In the genomic region with DNA sequence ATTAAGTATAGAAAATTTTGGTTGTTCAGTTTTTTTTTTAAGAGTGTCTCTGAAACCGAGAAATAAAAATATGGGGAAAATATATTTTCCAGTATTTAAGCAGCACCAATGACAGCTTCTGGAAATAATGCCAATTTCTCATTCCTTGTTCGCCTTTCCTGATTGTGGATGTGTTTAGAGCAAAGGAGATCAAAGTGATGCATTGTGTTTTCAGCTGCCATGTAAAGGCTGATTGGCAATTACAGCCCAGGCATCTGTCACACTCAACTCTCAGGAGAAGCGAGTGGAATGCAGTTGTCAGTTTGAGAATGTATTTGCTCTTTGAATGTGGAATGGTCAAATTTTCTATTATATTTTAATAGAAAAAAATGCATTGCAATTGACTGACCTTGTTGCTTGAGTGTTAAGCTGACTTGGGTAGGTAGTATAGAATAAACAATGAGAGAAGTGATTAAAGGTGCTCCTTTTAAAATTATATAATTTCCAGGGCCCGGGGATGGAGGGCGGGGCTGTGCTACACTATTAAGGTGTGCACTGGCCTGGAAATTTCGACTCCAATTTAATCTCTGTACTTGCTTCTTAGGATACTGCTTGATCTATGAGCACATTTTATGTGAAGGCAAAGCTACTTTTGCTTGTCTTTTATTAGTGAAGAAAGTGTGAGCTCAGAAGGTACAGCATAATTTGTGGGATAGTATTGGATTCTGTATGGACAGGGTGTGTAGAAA, we compare ENCODE assay signal across 17 mouse cellular contexts.
DNase-seq lines count a peak whose midpoint lies in the region; ATAC-seq and TF ChIP-seq lines count a peak whose summit lies in the region.
"Had no signal": no experiment of that assay in that cellular context is flagged by ENCODE, and none has a peak within 500 bp of the region (broad histone marks: within the 10 kb centered on the region; RNA-seq: fewer than 3 reads in every experiment).

No protein-coding gene starts in this region.

- no peak overlapping the region for H3K27ac ChIP-seq in kidney, postnatal 0 days
- no peak overlapping the region for H3K27ac ChIP-seq in kidney, embryonic 15.5 days
- 0 out of 2 replicates have a peak overlapping the region, but pooled peaks have one; percentile 31 for H3K27ac ChIP-seq in forebrain, embryonic 13.5 days
- H3K27ac ChIP-seq in midbrain, postnatal 0 days (ENCODE audit: low read depth, low read length) = no peak overlapping the region
- no peak overlapping the region for H3K27ac ChIP-seq in left cerebral cortex, adult 2 months
- H3K27ac ChIP-seq: heart, embryonic 13.5 days; liver, embryonic 13.5 days had no signal

- no peak overlapping the region for H3K4me3 ChIP-seq in kidney, postnatal 0 days (replicated peaks; ENCODE audit: low read depth, low read length)
- no peak overlapping the region for H3K4me3 ChIP-seq in kidney, embryonic 15.5 days (replicated peaks)
- H3K4me3 ChIP-seq in forebrain, embryonic 13.5 days = no peak overlapping the region
- no peak overlapping the region for H3K4me3 ChIP-seq in midbrain, postnatal 0 days (ENCODE audit: low read depth, low read length)
- H3K4me3 ChIP-seq in left cerebral cortex, adult 2 months = no peak overlapping the region
- H3K4me3 ChIP-seq: heart, embryonic 13.5 days; liver, embryonic 13.5 days had no signal

- intact Hi-C loops in left cerebral cortex, adult 2 months (cut with DNase I) = no loop called here

- H3K4me1 ChIP-seq in kidney, postnatal 0 days (replicated peaks; ENCODE audit: insufficient read depth, low read length) = no peaks in the 10 kb centered on the region
- no peaks in the 10 kb centered on the region for H3K4me1 ChIP-seq in kidney, embryonic 15.5 days
- peaks cover 18% of the 10 kb centered on the region for H3K4me1 ChIP-seq in forebrain, embryonic 13.5 days
- no peaks in the 10 kb centered on the region for H3K4me1 ChIP-seq in midbrain, postnatal 0 days (ENCODE audit: insufficient read depth, low read length)
- H3K4me1 ChIP-seq: liver, embryonic 13.5 days had no signal

- WGBS in kidney, postnatal 0 days = 49% methylated on average over 6 of the region's 6 CpGs
- 53% methylated on average over 6 of the region's 6 CpGs for WGBS in kidney, embryonic 15.5 days
- 27% methylated on average over 6 of the region's 6 CpGs for WGBS in forebrain, embryonic 13.5 days
- WGBS in midbrain, postnatal 0 days = 46% methylated on average over 6 of the region's 6 CpGs

- H3K9me3 ChIP-seq in kidney, postnatal 0 days (replicated peaks; ENCODE audit: low read length) = no peaks in the 10 kb centered on the region
- H3K9me3 ChIP-seq in kidney, embryonic 15.5 days (replicated peaks) = no peaks in the 10 kb centered on the region
- no peaks in the 10 kb centered on the region for H3K9me3 ChIP-seq in forebrain, embryonic 13.5 days (replicated peaks)
- H3K9me3 ChIP-seq in midbrain, postnatal 0 days (ENCODE audit: low read length) = no peaks in the 10 kb centered on the region
- H3K9me3 ChIP-seq: heart, embryonic 13.5 days; liver, embryonic 13.5 days had no signal

- DNase-seq in kidney, postnatal 0 days (ENCODE audit: low spot score) = peak; percentile 47
- peak; percentile 26 for DNase-seq in embryo, embryonic 10.5 days (ENCODE audit: low spot score)
- DNase-seq in midbrain, postnatal 0 days (ENCODE audit: low spot score) = peak; percentile 42
- DNase-seq in left cerebral cortex, adult 2 months (ENCODE audit: extremely low spot score in 1 of 2, low spot score in 2 of 2) = no peak
- DNase-seq in heart, adult 11 months = no peak
- DNase-seq: adrenal gland, postnatal 36 days; cerebellum, adult 9-11 months; heart, postnatal 4 days; kidney, postnatal 14 days; liver, embryonic 13.5 days; spleen, adult 18-20 months; thymus, adult 18-20 months had no signal

- TF ChIP-seq CTCF in kidney, postnatal 0 days (IDR thresholded peaks at IDR 0.05; ENCODE audit: low read depth) = no peak
- no peak for TF ChIP-seq CTCF in midbrain, postnatal 0 days (IDR thresholded peaks at IDR 0.05)
- no peak for TF ChIP-seq CTCF in left cerebral cortex, adult 2 months (IDR thresholded peaks at IDR 0.05)

- H3K36me3 ChIP-seq in kidney, postnatal 0 days (ENCODE audit: insufficient read depth, low read length) = no peaks in the 10 kb centered on the region
- no peaks in the 10 kb centered on the region for H3K36me3 ChIP-seq in kidney, embryonic 15.5 days
- H3K36me3 ChIP-seq in forebrain, embryonic 13.5 days (ENCODE audit: poor library complexity, severe bottlenecking) = no peaks in the 10 kb centered on the region
- H3K36me3 ChIP-seq in midbrain, postnatal 0 days (ENCODE audit: insufficient read depth, low read length) = no peaks in the 10 kb centered on the region
- H3K36me3 ChIP-seq: heart, embryonic 13.5 days; liver, embryonic 13.5 days had no signal

- H3K9ac ChIP-seq in kidney, postnatal 0 days (ENCODE audit: low read depth, low read length) = no peak overlapping the region
- H3K9ac ChIP-seq in kidney, embryonic 15.5 days = no peak overlapping the region
- H3K9ac ChIP-seq in forebrain, embryonic 13.5 days = no peak overlapping the region
- H3K9ac ChIP-seq in midbrain, postnatal 0 days (replicated peaks; ENCODE audit: low read length, poor library complexity, severe bottlenecking) = no peak overlapping the region
- H3K9ac ChIP-seq: heart, embryonic 13.5 days; liver, embryonic 13.5 days had no signal

- no peaks in the 10 kb centered on the region for H3K27me3 ChIP-seq in kidney, postnatal 0 days (ENCODE audit: insufficient read depth, low read length)
- H3K27me3 ChIP-seq in kidney, embryonic 15.5 days = no peaks in the 10 kb centered on the region
- no peaks in the 10 kb centered on the region for H3K27me3 ChIP-seq in forebrain, embryonic 13.5 days
- no peaks in the 10 kb centered on the region for H3K27me3 ChIP-seq in midbrain, postnatal 0 days (ENCODE audit: insufficient read depth, low read length)
- H3K27me3 ChIP-seq: heart, embryonic 13.5 days; liver, embryonic 13.5 days had no signal

- ATAC-seq in kidney, postnatal 0 days (replicated peaks; ENCODE audit: low FRiP score, low read depth) = no peak
- ATAC-seq in kidney, embryonic 15.5 days (replicated peaks; ENCODE audit: low FRiP score) = no peak
- peak; percentile 91 for ATAC-seq in forebrain, embryonic 13.5 days
- ATAC-seq in midbrain, postnatal 0 days (ENCODE audit: low FRiP score) = no peak
- ATAC-seq: intestine, embryonic 16.5 days; lung, postnatal 0 days had no signal

- H3K4me2 ChIP-seq in kidney, postnatal 0 days (ENCODE audit: low read length) = no peak overlapping the region
- no peak overlapping the region for H3K4me2 ChIP-seq in kidney, embryonic 15.5 days
- no peak overlapping the region for H3K4me2 ChIP-seq in forebrain, embryonic 13.5 days
- H3K4me2 ChIP-seq in midbrain, postnatal 0 days (ENCODE audit: low read depth, low read length, poor library complexity, severe bottlenecking) = no peak overlapping the region
- H3K4me2 ChIP-seq: heart, embryonic 13.5 days; liver, embryonic 13.5 days had no signal

Comparison
In these comparisons a context has a peak if more than half of its experiments do, and no peak if none do; other contexts are left out.
1. DNase-seq: peak in kidney, postnatal 0 days (single experiment), embryo, embryonic 10.5 days (single experiment) and midbrain, postnatal 0 days (single experiment); none in left cerebral cortex, adult 2 months (0 of 2) and heart, adult 11 months (single experiment).